Mouse (Mus musculus) limb, embryonic 12.5 days (tissue): ENCODE data around the gene Pmpca. TPM values are rescaled to one million over a fixed set of nuclear protein-coding genes. Genes with fewer than 3 reads are reported as not detected.

Source experiments
- ATAC-seq: fragments of 200-750 bp; cut with Nextera tagmentation; 2 replicates; pipeline ENCODE4 v1.8.0; 2017; ENCODE audit warnings: low read depth, moderate TSS enrichment; ENCODE audit not compliant: insufficient number of reproducible peaks, insufficient read depth, low FRiP score, low TSS enrichment
- H3K27ac ChIP-seq: fragments of 300-500 bp; sonication (generic); 2 replicates; pipeline ENCODE4 v1.5.1; 2016; ENCODE audit warnings: mild to moderate bottlenecking, moderate library complexity
- H3K27me3 ChIP-seq: fragments of 300-500 bp; sonication (generic); 2 replicates; pipeline ENCODE4 v1.6.1; 2016; ENCODE audit warnings: mild to moderate bottlenecking, moderate library complexity
- H3K36me3 ChIP-seq: fragments of 300-500 bp; sonication (generic); 2 replicates; pipeline ENCODE4 v1.6.1; 2016; ENCODE audit warnings: mild to moderate bottlenecking, moderate library complexity
- H3K4me1 ChIP-seq: fragments of 300-500 bp; sonication (generic); replicated peaks from 2 replicates; pipeline ENCODE4 v1.6.1; 2016
- H3K4me2 ChIP-seq: fragments of 300-500 bp; sonication (generic); 2 replicates; pipeline ENCODE4 v1.6.1; 2016; ENCODE audit warnings: mild to moderate bottlenecking, moderate library complexity
- H3K4me3 ChIP-seq: fragments of 300-500 bp; sonication (generic); replicated peaks from 2 replicates; pipeline ENCODE4 v1.5.1; 2016; ENCODE audit warnings: mild to moderate bottlenecking
- H3K9ac ChIP-seq: fragments of 300-500 bp; sonication (generic); replicated peaks from 2 replicates; pipeline ENCODE4 v1.6.1; 2016; ENCODE audit warnings: mild to moderate bottlenecking, moderate library complexity
- H3K9me3 ChIP-seq: fragments of 300-500 bp; sonication (generic); 2 replicates; pipeline ENCODE4 v1.6.1; 2016; ENCODE audit warnings: mild to moderate bottlenecking, moderate library complexity
- WGBS: fragments of 180-500 bp; shearing (Covaris S2); methylation state at CpG from one replicate; pipeline ENCODE4 v1.1.7; 2016; 5-methylcytosine and 5-hydroxymethylcytosine counted together
- polyA plus RNA-seq: library from polyadenylated mRNA; unstranded; fragments of >200 nt; fragmentation: Nextera tagmentation; extraction: Ambion mirVana; gene quantifications from 2 replicates; pipeline ENCODE4 v1.2.1, GENCODE M21; 2016

The Pmpca gene
- polyA plus RNA-seq, 1 experiment from 2014 or later: 116 TPM

DNA sequence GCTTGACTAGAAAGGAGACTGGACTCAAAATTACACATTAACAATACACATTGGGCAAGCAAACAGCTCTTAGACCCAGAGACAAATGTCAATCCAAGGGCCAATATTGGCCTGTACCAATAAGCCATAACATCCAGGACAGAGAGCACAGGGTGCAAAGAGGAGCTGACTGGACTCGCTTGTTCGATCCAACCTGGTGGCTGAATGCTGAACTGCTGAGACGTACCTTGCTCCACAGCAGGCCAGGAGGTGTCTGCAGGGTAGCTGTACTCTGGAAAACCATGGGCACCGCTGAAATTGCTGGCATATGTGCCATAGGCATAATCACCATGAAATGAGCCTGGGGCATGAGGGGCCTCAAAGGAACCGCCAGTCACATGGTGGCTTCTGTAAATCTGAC is 40.7 kb downstream of the Pmpca start:
- no peak overlapping the region for H3K4me3 ChIP-seq
- 93% methylated on average over 5 of the region's 5 CpGs for WGBS
- peaks cover 98% of the 10 kb centered on the region for H3K36me3 ChIP-seq
- no peak overlapping the region for H3K4me2 ChIP-seq
- H3K9me3 ChIP-seq: no peaks in the 10 kb centered on the region
- no peaks in the 10 kb centered on the region for H3K27me3 ChIP-seq
- no peaks in the 10 kb centered on the region for H3K4me1 ChIP-seq
- H3K9ac ChIP-seq: no peak overlapping the region
- ATAC-seq: no peak
- no peak overlapping the region for H3K27ac ChIP-seq

DNA sequence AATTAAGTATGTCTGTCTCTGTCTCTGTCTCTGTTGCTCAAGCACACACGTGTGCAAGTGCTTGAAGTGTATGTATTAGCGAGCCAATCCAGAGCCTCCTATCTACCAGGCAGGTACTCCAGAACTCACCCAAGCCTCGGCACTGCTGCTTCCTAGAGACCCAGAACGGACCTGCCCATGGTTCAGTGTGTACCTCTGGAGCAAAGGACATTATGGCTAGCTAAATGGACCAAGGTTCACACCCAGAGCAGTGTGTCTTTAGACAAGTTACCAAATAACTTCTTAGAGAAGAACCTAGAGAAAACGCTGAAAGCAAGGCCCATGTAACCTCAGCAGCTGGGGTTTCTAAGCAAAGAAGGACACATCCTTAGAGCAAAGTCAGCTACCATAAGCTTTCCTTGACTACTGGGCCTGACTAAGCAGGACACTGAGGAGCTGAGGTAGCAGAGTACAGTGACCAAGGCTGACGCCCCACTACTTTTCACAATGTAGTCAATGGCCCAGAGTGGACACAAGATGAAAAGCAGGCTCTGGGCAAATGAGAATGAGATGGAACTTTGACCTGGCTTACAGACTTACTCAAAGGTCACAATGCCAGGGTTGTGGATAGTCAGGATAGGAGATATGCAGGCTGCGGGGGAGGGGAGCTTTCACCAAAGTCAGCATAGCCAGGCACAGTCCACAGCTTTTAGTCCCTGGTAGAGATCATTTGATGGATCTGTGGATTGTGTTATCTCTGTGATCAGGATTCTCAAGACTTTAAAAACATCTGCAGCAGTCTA is 45.8 kb downstream of the Pmpca start:
- H3K9me3 ChIP-seq: no peaks in the 10 kb centered on the region
- H3K27me3 ChIP-seq: no peaks in the 10 kb centered on the region
- no peak for ATAC-seq

DNA sequence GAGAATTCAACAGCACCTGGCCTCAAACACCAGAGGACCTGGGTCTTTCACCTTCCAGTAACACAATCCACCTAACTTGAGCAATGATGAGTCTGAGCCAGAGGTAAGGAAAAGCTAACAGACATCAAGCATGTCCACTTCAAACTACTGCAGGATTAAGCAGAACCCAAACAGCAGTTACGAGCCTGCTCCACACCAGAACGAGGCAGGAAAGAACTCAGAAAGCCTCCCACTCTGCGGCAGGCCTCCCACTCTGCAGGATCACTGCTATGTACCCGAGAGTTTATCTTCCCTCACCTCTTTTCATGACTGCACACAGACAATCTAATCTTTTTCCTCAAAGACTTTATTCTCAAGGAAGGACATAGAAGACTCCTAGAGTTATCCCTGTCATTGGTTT is 48.1 kb downstream of the Pmpca start:
- no peaks in the 10 kb centered on the region for H3K9me3 ChIP-seq
- 0 out of 2 replicates have a peak overlapping the region, but pooled peaks have one; percentile 18 for H3K9ac ChIP-seq
- ATAC-seq: no peak
- no peaks in the 10 kb centered on the region for H3K27me3 ChIP-seq
- no peak overlapping the region for H3K27ac ChIP-seq
- H3K36me3 ChIP-seq: peaks cover 94% of the 10 kb centered on the region
- no peak overlapping the region for H3K4me3 ChIP-seq
- no peak overlapping the region for H3K4me2 ChIP-seq
- 80% methylated on average over 4 of the region's 4 CpGs for WGBS
- H3K4me1 ChIP-seq: peaks cover 6% of the 10 kb centered on the region; the same call in 1 of the 2 replicates

More for the DNA sequence above, 45.8 kb downstream of the Pmpca start:
- Histone ChIP-seq H3K4me1 (peaks cover 6% of the 10 kb centered on the region; the same call in 1 of the 2 replicates), H3K4me2 (no peak overlapping the region), H3K4me3 (no peak overlapping the region), H3K9ac (no peak overlapping the region), H3K27ac (no peak overlapping the region), H3K36me3 (peaks cover 95% of the 10 kb centered on the region)
- WGBS: 90% methylated on average over 7 of the region's 7 CpGs

DNA sequence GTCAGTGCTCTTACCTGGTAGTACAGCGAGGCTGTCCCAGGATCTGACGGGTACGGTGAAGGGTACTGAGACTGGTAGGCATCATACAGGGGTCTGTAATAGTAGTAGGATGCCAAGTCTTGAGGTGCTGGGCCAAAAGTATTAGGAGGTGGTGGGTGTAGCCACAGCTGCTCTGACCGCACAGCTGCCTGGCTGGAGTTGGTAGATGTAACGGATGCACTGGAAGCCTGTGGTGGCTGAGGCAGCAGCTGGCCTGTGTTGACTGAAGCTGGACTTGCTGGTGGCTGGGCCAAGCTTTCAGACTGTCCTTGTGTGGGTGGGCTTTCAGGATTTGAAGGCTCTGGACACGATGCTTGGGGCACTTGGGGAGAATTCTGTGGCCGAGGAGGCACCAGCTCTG is 49.2 kb downstream of the Pmpca start:
- ATAC-seq: no peak
- Histone ChIP-seq H3K27ac (no peak overlapping the region), H3K9ac (no peak overlapping the region)

DNA sequence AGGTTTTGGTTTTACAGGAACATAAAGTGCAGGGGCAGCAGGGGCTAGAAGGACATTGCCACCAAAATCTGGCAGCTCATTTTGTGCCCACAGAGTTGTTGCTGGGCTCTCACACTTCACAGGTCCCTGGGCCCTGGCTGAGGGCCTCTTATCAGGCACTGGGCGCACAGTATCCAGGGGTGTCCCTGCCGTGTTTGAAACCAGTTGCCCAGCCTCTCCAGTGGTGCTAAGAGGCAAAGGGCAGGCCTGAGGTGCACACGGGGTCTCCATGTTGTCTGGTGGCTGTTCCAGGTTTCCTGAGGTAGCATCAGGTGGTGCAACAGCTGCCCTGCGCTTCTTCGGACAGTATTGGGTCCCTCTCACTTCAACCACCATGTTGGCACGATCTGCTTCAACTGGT is 50.5 kb downstream of the Pmpca start:
- 93% methylated on average over 6 of the region's 6 CpGs for WGBS

More for the DNA sequence above, 49.2 kb downstream of the Pmpca start:
- 92% methylated on average over 7 of the region's 7 CpGs for WGBS
- Histone ChIP-seq H3K9me3 (no peaks in the 10 kb centered on the region), H3K4me1 (peaks cover 13% of the 10 kb centered on the region; the same call in 1 of the 2 replicates), H3K36me3 (peaks cover 83% of the 10 kb centered on the region), H3K27me3 (no peaks in the 10 kb centered on the region), H3K4me3 (no peak overlapping the region), H3K4me2 (no peak overlapping the region)

DNA sequence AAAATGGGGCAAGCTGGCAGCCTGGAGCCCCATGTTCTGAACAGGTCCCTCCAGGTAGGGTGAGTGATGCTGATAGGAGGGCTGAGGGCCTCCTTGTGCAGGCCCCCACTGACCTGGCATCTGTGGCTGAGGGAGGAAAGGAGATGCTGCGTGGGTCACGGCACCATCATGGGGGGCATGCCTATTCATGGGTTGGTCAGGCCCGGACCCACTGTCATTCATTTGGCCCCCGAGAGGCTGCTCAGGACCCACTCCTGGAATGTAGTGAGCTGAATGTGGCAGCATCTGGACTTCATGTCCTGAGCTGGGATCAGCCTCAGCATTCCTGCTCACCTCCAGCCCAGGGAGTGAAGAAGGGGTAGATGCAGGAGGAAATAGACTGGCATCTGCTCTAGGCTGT is 52.1 kb downstream of the Pmpca start:
- Histone ChIP-seq H3K27ac (no peak overlapping the region), H3K36me3 (peaks cover 54% of the 10 kb centered on the region), H3K27me3 (no peaks in the 10 kb centered on the region), H3K4me1 (peaks cover 24% of the 10 kb centered on the region), H3K4me3 (no peak overlapping the region), H3K9ac (no peak overlapping the region), H3K9me3 (no peaks in the 10 kb centered on the region), H3K4me2 (no peak overlapping the region)
- WGBS: 93% methylated on average over 4 of the region's 4 CpGs
- no peak for ATAC-seq

More for the DNA sequence above, 50.5 kb downstream of the Pmpca start:
- no peak for ATAC-seq
- peaks cover 22% of the 10 kb centered on the region for H3K4me1 ChIP-seq
- no peak overlapping the region for H3K4me2 ChIP-seq
- no peaks in the 10 kb centered on the region for H3K27me3 ChIP-seq
- no peak overlapping the region for H3K4me3 ChIP-seq
- peaks cover 70% of the 10 kb centered on the region for H3K36me3 ChIP-seq
- H3K27ac ChIP-seq: no peak overlapping the region
- no peak overlapping the region for H3K9ac ChIP-seq
- H3K9me3 ChIP-seq: no peaks in the 10 kb centered on the region

DNA sequence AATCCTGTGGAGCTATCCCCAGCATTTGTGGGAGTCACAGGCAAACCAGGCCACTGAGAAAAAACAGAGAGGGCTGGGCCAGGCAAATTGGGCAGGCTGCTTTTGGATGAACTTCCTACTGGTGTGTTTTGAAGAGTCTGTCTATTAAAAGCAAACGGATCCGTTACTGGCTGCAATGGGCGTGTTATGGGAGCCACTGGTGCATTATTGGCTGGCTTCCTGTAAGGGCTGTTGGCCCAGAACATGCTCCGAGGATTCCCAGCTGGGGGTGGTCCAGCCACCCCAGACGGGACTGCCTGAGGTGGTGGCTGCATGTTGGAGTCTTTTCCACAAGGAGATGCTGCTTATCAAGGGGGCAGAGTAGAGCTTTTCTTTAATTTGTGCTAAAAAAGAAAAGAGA is 52.5 kb downstream of the Pmpca start:
- H3K4me3 ChIP-seq: no peak overlapping the region
- H3K27me3 ChIP-seq: no peaks in the 10 kb centered on the region
- H3K36me3 ChIP-seq: peaks cover 53% of the 10 kb centered on the region
- no peak overlapping the region for H3K9ac ChIP-seq
- no peak overlapping the region for H3K27ac ChIP-seq
- 82% methylated on average over 5 of the region's 5 CpGs for WGBS
- ATAC-seq: no peak
- no peak overlapping the region for H3K4me2 ChIP-seq
- no peaks in the 10 kb centered on the region for H3K9me3 ChIP-seq
- peaks cover 28% of the 10 kb centered on the region for H3K4me1 ChIP-seq

DNA sequence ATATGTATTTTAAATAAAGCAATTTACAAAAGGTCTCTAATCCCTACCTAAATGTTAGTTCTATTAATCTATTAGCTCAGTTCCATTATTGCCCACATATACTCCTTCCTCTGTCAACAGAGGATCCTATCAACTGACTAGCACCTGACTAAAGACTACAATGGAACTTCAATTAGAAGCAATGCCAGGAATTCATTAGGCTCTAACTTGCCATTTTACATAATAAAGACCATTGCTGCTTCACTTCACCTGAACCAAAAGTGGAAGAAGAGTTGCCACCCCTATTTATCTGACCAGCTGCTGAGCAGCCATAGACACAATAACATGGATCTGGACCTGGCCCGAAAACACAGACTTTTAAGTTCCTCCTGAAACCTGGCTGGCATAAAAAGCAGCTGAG is 53.7 kb downstream of the Pmpca start:
- Histone ChIP-seq H3K27me3 (no peaks in the 10 kb centered on the region), H3K27ac (no peak overlapping the region), H3K4me2 (no peak overlapping the region), H3K4me1 (peaks cover 27% of the 10 kb centered on the region), H3K9me3 (no peaks in the 10 kb centered on the region), H3K4me3 (no peak overlapping the region), H3K36me3 (peaks cover 41% of the 10 kb centered on the region), H3K9ac (no peak overlapping the region)
- WGBS: 84% methylated on average over 1 of the region's 1 CpGs
- no peak for ATAC-seq

DNA sequence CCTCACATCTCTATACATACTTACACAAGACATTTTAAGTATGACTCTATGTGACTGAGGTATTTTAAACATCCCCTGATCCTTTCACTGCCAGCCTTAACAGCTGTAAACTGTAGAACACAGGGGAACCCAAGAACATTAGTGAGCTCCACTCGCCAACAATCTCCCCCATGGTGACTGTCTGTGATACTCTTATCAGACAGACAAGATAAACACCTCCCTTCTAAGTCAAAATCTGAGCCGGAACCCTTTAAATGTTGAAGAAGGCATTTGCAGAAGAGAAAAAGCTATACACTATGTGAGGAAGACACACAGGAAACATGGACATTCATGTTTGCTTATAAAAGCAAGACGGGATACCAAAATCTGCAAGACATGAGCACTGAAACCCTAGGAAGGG is 54.7 kb downstream of the Pmpca start:
- Histone ChIP-seq H3K9ac (peak overlapping the region; percentile 84), H3K9me3 (no peaks in the 10 kb centered on the region), H3K36me3 (peaks cover 31% of the 10 kb centered on the region), H3K4me1 (peaks cover 27% of the 10 kb centered on the region), H3K4me2 (peak overlapping the region; percentile 82), H3K27ac (no peak overlapping the region), H3K27me3 (no peaks in the 10 kb centered on the region), H3K4me3 (peak overlapping the region; percentile 89)
- ATAC-seq: no peak
- 48% methylated on average over 3 of the region's 3 CpGs for WGBS

DNA sequence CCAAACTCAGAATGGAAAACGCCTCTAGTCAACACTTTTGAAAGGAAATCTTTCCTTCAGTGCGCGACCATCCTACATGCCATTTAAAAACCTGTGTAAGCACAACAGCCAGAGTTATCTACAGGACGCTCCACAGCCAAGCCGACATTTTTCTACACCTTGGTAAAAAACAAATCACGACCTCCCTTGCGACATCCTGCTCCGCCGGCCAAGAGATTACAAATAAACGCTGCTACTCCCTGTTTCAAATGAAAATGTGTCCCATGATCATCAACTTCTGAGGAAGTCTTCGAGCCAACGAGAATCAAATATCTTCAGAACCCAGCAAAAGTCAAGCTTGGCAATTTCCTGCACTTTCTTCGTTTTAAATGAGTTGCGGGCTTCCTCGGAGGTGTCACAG is 55.2 kb downstream of the Pmpca start:
- Histone ChIP-seq H3K9me3 (no peaks in the 10 kb centered on the region), H3K9ac (peak overlapping the region; percentile 84), H3K27ac (0 out of 2 replicates have a peak overlapping the region, but pooled peaks have one; percentile 87), H3K4me3 (peak overlapping the region; percentile 89), H3K27me3 (no peaks in the 10 kb centered on the region), H3K4me2 (peak overlapping the region; percentile 82), H3K36me3 (peaks cover 26% of the 10 kb centered on the region), H3K4me1 (peaks cover 27% of the 10 kb centered on the region)
- no peak for ATAC-seq
- WGBS: 5% methylated on average over 15 of the region's 15 CpGs

DNA sequence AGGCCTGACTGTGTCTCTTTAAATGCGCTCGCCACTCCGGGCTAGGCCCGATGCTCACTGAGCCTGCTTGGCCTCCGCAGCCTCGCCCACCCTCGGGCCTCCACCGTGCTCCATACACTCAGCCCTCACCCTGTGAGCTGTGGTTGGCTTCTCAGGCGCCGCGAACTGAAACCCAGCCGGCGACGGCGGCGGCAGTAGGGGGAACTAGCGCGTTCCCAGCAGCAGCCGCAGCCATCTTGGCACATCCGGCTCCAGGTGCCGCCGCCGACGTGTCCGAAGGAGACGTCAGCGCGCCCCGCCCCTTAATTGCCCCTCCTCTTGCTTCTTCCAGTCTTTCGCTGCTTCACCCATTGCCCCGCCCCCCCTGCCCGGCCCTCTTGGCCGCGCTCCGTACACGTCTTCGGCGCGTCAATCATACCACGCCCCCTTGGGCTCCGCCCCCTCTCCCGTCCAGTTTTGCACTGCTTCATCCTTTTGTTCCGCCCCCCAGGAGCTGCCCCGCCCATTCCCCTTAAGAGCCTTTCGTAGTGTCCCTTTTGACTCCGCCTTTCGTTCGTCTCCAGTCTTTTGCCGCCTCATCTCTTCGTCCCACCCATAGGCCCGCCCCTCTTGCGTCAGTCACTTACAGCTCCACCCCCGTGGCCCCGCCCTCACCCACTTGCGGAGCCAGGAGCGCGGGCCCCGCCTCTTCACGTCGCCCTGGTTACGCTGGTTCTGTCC is 56.0 kb downstream of the Pmpca start, which contains the start of gene Sec16a:
TSS of gene Sec16a (minus strand) at position 271 of the 720 bp plus-strand sequence.
- Histone ChIP-seq H3K27ac (peak within 1 kb of the TSS; percentile 87), H3K36me3 (peaks cover 19% of the 10 kb centered on the region), H3K9ac (peak within 1 kb of the TSS; percentile 84), H3K4me3 (peak within 1 kb of the TSS; percentile 89), H3K4me1 (peaks cover 27% of the 10 kb centered on the region), H3K9me3 (no peaks in the 10 kb centered on the region), H3K27me3 (no peaks in the 10 kb centered on the region), H3K4me2 (peak within 1 kb of the TSS; percentile 92)
- under 1% methylated on average over 60 of the region's 61 CpGs for WGBS
- peak; percentile 94 for ATAC-seq
